Mouse (Mus musculus): ENCODE measurements around the gene Grsf1.

GRCm38 (mm10) chr5:88631545-88631944 is 44.4 kb downstream of the Grsf1 start:
- no peak for TF ChIP-seq POLR2A (IDR thresholded peaks at IDR 0.05; ENCODE audit: low read depth, low read length)
- TF ChIP-seq CTCF (IDR thresholded peaks at IDR 0.05; ENCODE audit: borderline replicate concordance, insufficient read depth, low read length) = no peak
